Mouse (Mus musculus) gastrocnemius, adult 2 months (tissue): ENCODE data around the gene Mylk. TPM values are rescaled to one million over a fixed set of nuclear protein-coding genes. Genes with fewer than 3 reads are reported as not detected.

ENCODE experiments used
- DNase-seq: peaks from one replicate; pipeline ENCODE4 v3.0.0; 2022
- H3K27ac ChIP-seq: fragments of 200-600 bp; 2 replicates; pipeline ENCODE4 v1.8.1; 2022; ENCODE audit warnings: mild to moderate bottlenecking
- H3K4me3 ChIP-seq: fragments of 200-600 bp; 2 replicates; pipeline ENCODE4 v1.8.1; 2022; ENCODE audit warnings: mild to moderate bottlenecking, moderate library complexity
- CTCF ChIP-seq: fragments of 200-600 bp; IDR thresholded peaks from 2 replicates; pipeline ENCODE4 v1.8.1; 2022; ENCODE audit warnings: antibody characterized with exemption, mild to moderate bottlenecking, moderate library complexity
- intact Hi-C: fragments of 180-260 bp; cut with DNase I; formaldehyde crosslinking; loops from one replicate; pipeline ENCODE4 v1.15.1; 2025
- total RNA-seq, 2 experiments: library from RNA; stranded (reverse); gene quantifications; 2 replicates each; pipeline ENCODE4 v1.2.3; 2021

Gene Mylk
- total RNA-seq, 2 experiments from 2014 or later = 22.7 to 29.5 TPM

DNA sequence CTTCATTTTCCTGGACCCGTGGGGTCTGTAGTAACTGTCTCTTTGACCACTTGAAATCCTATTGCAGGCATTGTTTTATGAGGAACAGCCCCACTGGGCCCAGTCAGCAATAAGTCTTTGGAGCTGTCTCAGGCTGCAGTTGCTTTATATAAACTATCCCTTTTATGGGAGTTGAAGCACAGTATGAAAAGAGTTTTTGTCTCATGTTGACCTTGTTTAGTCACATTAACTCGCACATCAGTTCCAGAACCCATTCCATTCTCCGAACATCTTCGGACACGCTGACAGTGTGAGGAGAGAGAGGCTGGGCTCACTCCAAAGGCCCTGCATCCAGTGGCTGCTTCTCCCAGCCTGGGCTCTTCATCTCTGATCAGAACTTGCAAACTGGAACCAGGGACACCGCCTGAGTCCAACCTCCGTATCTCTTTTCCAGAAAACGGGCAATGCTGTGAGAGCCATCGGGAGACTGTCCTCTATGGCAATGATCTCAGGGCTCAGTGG is 249.7 kb downstream of the Mylk start:
- intact Hi-C loops = no loop called here
- TF ChIP-seq CTCF = no peak
- DNase-seq = no peak
- peak overlapping the region; percentile 64 for H3K27ac ChIP-seq
- H3K4me3 ChIP-seq = peak overlapping the region; percentile 8; the same call in 1 of the 2 replicates

GRCm38 (mm10) chr16:34996133-34996532 is 251.1 kb downstream of the Mylk start:
- peak; percentile 76 for DNase-seq
- intact Hi-C loops = no loop called here
- TF ChIP-seq CTCF = no peak
- H3K4me3 ChIP-seq = no peak overlapping the region
- peak overlapping the region; percentile 64 for H3K27ac ChIP-seq

DNA sequence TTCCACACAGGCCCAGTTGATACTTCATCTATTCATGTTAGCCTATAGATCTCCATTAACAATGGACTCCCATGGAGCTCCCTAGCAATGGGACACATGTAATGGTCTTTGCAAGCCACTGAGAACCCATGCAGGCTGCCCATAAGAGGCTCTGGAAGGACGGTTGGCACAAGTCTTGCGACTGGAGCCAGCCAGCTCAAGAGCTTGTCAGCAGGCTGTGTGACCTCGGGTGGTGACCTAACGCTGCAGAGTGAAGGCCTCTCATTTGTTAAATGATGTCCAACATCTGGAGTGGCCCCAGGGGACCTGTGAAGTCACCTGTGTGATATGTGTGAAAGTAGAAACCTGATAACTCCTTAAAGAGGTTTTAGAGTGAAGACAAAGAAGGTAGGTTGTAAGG is 252.0 kb downstream of the Mylk start:
- Histone ChIP-seq H3K27ac (peak overlapping the region; percentile 17; the same call in 1 of the 2 replicates), H3K4me3 (no peak overlapping the region)
- no peak for TF ChIP-seq CTCF
- intact Hi-C loops = no loop called here
- DNase-seq = no peak

DNA sequence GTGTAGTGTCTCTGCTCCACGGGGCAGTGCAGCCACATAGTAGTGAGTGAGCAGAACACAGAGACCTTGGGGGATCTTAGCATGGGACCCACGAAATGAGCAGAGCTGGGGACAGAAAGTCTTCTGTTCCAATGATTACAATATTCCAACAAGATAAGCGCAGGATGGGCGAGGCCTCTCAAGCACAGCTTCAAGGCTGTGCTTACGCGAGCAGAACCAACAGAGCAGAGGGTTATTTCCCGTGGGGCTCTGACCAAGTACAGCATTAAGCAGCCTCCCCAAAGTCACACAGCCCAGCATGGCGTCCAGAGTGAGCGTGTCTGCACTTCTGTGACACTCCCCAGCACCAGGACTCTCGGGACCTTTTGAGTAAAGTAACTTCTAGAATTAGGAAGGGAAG is 252.6 kb downstream of the Mylk start:
- Histone ChIP-seq H3K4me3 (no peak overlapping the region), H3K27ac (no peak overlapping the region)
- no peak for DNase-seq
- TF ChIP-seq CTCF = no peak
- intact Hi-C loops = no loop called here

DNA sequence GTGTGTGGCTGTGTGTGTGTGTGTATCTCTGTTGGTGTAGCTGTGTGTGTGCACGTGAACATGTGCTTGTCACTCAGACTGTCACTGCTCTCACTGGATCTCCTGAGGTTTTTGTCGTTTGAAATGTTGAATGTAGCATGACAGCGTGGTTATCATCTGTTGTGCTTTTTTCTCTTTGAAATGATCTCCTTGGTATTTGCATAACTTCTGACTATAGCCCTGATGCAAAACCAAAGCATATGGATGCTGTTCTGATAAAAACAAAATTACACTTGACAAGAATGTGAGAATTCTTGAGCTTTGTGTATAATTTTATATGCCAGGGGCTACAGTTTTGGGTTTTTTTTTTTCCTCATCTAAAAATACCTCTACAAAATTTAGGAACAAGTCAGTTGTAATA is 254.0 kb downstream of the Mylk start:
- DNase-seq = no peak
- TF ChIP-seq CTCF = no peak
- intact Hi-C loops = no loop called here
- Histone ChIP-seq H3K27ac (no peak overlapping the region), H3K4me3 (no peak overlapping the region)

- no peak for TF ChIP-seq CTCF
- intact Hi-C loops = no loop called here
- H3K4me3 ChIP-seq = no peak overlapping the region
- no peak for DNase-seq
- no peak overlapping the region for H3K27ac ChIP-seq
Measured at GRCm38 (mm10) chr16:34999986-35000385, 255.0 kb downstream of the Mylk start.

DNA sequence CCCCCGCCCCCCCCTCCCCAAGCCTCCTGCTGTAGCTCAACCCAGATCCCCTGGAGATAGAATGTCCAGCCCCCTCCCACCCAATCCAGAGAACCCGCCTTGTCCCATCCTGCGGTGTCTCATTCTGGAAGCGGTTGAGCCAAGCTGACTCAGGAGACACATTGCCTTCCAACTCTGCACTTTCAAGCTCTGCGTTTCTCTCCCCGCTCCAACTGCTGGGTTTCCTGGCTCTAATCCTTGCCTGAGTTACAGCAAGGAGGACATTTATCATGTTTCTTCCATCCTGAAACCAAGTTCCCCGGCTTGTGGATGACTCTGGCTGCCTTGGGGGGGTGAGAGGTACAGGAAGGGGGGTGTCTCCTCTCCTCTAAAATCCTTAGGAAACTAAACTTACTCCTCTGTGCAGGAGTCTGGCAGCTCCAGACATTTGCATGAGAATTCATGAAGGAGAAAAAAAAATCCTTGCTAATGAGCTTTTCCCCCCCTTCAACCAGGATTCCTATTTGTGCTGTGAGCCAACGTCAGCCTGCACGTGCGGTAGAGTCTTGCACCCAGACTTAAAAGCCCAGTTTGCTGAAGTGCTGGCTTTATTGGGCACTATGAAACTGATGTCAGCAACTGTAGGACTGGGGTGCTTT is 256.0 kb downstream of the Mylk start:
- Histone ChIP-seq H3K27ac (no peak overlapping the region), H3K4me3 (no peak overlapping the region)
- intact Hi-C loops = no loop called here

DNA sequence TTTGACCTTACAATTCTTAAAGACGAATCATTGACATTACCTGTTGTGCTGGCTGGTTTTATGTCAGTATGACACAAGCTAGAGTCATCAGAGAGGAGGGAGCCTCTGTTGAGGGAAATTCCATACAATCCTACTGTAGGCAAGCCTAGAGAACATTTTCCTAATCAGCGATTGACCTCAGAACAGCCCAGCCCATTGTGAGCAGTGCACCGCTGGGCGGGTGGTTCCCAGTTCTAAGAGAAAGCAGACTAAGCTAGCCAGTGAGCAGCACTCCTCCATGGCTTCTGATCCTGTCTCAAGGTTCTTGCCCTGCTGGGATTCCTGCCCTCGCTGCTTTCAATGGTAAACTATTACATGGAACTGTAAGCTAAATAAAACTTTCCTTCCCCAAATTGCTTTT is 259.3 kb downstream of the Mylk start:
- no peak for TF ChIP-seq CTCF
- intact Hi-C loops = no loop called here
- Histone ChIP-seq H3K4me3 (no peak overlapping the region), H3K27ac (no peak overlapping the region)
- DNase-seq = no peak

More for the DNA sequence above, 256.0 kb downstream of the Mylk start:
- TF ChIP-seq CTCF = no peak
- peak; percentile 41 for DNase-seq

GRCm38 (mm10) chr16:35004756-35005155 is 259.7 kb downstream of the Mylk start:
- intact Hi-C loops = no loop called here
- no peak for DNase-seq
- Histone ChIP-seq H3K4me3 (no peak overlapping the region), H3K27ac (no peak overlapping the region)
- no peak for TF ChIP-seq CTCF

- no peak for DNase-seq
- TF ChIP-seq CTCF = no peak
- intact Hi-C loops = no loop called here
- Histone ChIP-seq H3K4me3 (no peak overlapping the region), H3K27ac (no peak overlapping the region)
Measured at GRCm38 (mm10) chr16:35006251-35006650, 261.2 kb downstream of the Mylk start.

- no peak for DNase-seq
- intact Hi-C loops = no loop called here
- TF ChIP-seq CTCF = no peak
- Histone ChIP-seq H3K27ac (no peak overlapping the region), H3K4me3 (no peak overlapping the region)
Measured at GRCm38 (mm10) chr16:35007361-35007760, 262.4 kb downstream of the Mylk start.

- Histone ChIP-seq H3K4me3 (no peak overlapping the region), H3K27ac (no peak overlapping the region)
- no peak for DNase-seq
- TF ChIP-seq CTCF = no peak
- intact Hi-C loops = no loop called here
Measured at GRCm38 (mm10) chr16:35008447-35008846, 263.4 kb downstream of the Mylk start.

GRCm38 (mm10) chr16:35013501-35013900 is 268.5 kb downstream of the Mylk start:
- intact Hi-C loops = no loop called here
- TF ChIP-seq CTCF = no peak
- no peak for DNase-seq

GRCm38 (mm10) chr16:35016491-35016890 is 271.5 kb downstream of the Mylk start:
- intact Hi-C loops = no loop called here
- TF ChIP-seq CTCF = no peak
- no peak for DNase-seq
- Histone ChIP-seq H3K27ac (no peak overlapping the region), H3K4me3 (no peak overlapping the region)

More at GRCm38 (mm10) chr16:35013501-35013900, 268.5 kb downstream of the Mylk start:
- Histone ChIP-seq H3K27ac (no peak overlapping the region), H3K4me3 (no peak overlapping the region)
